Mouse (Mus musculus) CH12F3 (cell line): ENCODE measurements around the gene Hmgn2.
"Not testable (repeated sequence)": the region's sequence is repeated elsewhere in the genome, so short reads cannot be mapped to it uniquely, and the experiment has no call there.

Experiments
- in situ Hi-C: fragments of 300-500 bp; cut with MboI; formaldehyde crosslinking; loops from 2 replicates; pipeline ENCODE4 v1.14.3; 2020; ENCODE audit warnings: low sequenced_read_pairs

Gene Hmgn2

GRCm38 (mm10) chr4:133928576-133929277 is 39.7 kb downstream of the Hmgn2 start:
- in situ Hi-C loops: no loop called here

GRCm38 (mm10) chr4:133925204-133925603 is 43.2 kb downstream of the Hmgn2 start:
- in situ Hi-C loops: no loop called here

- in situ Hi-C loops: no loop called here
Measured at GRCm38 (mm10) chr4:133923743-133924142, 44.7 kb downstream of the Hmgn2 start.

GRCm38 (mm10) chr4:133918093-133918825 is 50.2 kb downstream of the Hmgn2 start:
- in situ Hi-C loops: not testable (repeated sequence)
